Mouse (Mus musculus) cerebellum, postnatal 36 days (tissue): ENCODE data around the gene Trib2.

Experiments
- DNase-seq, 2 experiments: peaks; one replicate each; pipeline ENCODE4 v3.0.0; 2021 to 2022; ENCODE audit warnings: mixed read lengths in 2 of 2

The Trib2 gene

DNA sequence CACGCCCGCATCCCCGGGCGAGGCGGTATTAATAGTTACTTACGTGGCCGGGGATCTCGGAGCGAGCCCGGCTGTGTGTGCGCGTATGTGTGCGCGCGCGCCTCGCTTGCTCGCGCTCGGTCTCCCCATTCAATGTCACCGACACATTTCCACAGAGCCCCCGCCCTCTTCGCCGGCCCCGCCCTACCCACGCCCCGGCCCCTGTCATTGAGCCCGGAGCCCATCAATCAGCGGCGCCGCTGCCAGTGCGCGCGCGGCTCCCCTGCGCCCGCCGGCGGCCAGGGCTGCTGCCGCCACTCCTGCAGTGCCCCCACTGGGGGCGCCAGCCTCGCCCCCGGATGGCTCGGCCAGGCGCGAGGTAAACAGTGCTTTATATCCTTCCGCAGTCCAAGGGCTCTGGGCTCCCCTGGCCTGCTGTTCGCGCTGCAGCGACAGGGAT is at the start of gene Trib2:
Gene Trib2 (minus strand): TSS at position 183 of the 439 bp plus-strand sequence.
- DNase-seq, result peak; percentile 52 to 66

DNA sequence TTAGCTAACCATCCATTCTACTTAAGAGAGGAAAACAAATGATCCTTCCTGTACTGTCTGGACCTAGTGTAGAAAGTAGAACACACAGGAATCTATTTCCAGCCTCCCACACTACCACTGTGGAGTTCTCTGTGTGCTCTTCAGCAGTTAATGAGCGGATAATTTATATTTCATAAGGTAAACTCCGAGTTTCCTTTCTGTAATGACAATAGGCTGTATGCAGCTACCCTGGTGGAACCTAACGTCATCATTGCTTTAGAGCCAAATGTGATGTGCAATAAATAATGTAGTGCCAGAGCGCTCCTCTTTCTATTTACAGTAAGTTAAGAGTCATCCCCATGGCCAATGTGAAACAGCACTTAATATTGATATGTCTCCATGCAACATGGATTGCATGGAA is 41.3 kb upstream of the Trib2 start:
- no peak for DNase-seq

DNA sequence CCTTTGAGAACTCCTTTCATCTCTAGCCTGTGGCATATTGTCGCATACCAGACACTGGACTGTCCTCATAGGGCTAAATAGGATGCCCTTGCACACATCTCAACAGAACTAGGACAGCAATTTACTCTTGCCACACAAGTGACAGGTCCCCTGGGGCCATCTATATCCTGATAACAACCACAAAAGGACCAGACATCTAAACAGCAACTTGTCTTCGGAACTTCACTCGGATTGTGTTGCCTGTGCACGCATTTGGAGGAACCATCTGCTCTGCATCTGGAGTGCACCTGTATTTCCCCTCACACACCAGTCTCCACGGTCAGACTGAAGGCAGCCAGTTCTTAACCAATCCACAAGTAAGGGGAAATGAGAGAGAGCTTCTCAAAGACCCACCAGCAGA is 39.2 kb upstream of the Trib2 start:
- no peak for DNase-seq

DNA sequence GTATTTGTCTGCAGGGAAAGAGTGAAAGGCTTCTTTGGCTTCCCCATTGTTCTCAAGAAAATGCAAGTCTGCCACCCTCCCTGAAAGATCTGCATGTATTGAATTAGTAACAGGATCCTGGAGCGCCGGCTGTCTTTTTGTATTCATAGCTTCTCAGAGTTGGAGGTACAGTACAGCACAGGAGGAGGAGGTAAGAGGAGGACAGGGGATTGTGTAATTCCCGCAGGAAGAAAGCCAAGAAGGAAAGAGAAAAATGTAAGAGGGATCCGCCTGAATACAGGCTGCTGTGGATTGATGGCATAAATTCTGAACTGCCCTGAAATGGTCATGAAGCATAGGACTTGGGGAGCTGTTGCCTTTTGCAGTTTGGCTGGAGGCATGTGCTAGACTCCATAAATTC is 36.1 kb upstream of the Trib2 start:
- no peak for DNase-seq

DNA sequence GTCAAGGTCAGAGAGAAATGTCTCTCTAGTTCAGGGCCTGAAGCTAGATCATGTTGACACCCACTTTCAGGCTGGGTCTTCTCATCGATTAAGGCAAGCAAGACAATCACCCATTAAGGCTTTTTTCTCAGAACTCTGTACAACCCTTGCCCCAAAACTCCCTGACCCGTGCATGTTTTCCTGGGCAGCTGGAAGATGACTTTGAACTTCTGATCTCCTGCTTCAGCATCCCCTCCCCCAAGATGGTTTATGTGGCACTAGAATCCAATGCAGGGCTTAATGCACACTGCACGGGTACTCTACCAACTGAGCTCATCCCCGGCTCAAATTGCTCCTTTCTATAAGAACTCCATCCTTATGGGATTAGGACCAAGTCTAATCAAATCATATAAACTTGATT is 35.3 kb upstream of the Trib2 start:
- DNase-seq, result no peak

DNA sequence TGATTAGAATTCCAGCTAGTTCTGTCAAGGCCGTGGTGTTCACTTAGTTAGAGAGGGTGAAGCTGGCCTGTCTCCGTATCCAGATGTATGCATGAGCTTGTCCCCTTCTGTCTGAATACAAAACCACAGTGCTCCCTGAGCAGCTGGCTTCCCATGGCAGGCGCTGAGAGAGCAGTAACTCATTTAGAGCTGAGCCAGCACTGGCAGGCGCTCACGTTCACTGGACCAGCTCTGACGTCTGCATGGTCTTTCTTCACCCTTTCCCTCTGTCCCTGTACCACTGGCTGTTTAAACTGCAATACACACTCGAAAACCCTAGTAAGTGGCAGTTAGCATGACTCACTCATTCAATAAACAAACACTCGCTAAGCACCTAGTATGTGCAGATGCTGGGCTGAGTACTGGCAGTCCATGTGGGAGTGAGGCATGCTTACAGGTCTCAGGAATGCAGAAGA is 33.7 kb upstream of the Trib2 start:
- peak; percentile 3 to 5 for DNase-seq

DNA sequence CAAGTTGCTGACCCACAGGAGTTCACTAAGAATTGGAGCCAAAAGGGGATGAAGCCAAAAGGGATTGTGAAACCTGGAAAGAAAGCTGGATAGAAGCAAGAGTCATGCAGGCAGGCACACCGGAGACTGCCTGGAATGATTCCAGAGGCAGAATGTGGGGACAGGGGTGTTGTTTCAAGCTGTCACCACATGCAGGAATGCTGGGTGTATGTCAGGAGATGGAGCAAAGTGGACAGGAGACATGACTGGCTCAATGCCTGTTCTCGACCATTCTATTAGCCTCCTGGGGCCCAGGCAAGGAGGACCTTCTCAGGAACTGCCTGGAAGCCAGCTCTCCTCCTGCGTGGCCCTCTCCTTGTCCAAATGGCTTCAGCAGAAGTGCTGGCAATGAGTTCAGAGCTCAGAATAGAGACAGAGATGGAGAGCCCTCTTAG is 33.2 kb upstream of the Trib2 start:
- DNase-seq, result peak; percentile 69 to 75

DNA sequence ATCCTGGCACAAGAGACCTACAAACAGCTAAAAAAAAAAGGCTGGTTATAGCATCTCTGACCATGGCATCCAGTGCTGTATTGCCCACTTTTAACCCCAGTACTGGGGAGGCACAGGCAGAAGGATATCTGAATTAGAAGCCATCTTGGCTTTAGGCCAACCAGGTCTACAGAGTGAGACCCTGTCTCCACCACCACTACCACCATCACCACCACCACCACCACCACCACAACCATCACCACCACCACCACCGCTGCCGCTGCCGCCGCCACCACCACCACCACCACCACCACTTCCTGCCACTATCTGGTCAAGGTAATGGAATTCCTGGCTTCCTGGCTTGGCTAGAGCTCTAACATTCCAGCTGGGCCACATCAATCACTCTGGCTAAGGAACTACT is 31.7 kb upstream of the Trib2 start:
- DNase-seq, result no peak

DNA sequence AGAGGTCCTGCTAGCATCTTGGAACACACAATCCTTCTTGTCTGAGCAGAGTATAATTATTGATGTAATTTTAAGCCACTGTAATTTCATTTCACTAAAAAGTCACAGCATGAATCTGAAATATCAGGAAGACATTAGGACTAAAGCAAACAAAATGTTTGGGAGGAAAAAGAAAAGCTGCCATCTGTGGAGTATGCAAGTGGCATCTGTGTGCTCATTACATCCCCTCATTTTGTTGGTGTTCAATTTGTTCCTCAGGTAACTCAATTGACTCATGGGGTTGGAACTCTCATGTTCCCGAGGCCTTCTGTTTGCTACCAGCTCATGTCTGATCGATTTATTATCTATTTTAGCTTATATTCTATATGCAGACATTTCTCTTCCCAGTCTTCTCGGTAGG is 28.0 kb upstream of the Trib2 start:
- DNase-seq, result no peak

DNA sequence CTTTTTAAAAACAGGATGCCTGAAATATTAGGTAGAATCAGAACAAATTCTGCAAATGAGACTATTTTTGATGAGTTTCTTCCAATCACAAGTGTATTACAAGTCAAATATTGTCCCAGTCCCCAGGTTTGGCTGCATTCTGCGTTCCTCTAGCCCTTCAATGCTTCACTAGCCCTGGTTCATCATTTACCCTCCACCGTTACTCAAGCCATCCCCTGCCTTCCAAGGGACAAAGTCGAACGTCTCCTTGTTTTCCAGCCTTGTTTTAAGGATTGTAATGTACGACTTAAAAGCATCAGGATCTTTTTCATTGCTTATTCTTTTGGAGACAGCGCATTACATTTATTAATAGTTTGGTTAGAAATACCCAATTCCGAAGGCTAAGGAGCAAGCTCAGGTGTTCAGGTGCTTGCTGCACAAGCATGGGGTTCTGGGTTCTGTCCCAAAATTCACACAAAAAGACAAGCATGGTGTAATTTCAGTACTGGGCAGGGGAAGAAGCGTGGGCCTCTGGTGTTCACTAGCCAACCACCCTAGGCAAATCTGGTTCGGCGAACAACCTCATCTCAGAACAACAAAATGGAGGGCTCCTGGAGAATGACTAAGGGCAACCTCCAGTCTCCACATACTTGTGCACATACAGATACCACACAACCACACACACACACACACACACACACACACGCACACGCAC is 24.3 kb upstream of the Trib2 start:
- DNase-seq, result no peak

DNA sequence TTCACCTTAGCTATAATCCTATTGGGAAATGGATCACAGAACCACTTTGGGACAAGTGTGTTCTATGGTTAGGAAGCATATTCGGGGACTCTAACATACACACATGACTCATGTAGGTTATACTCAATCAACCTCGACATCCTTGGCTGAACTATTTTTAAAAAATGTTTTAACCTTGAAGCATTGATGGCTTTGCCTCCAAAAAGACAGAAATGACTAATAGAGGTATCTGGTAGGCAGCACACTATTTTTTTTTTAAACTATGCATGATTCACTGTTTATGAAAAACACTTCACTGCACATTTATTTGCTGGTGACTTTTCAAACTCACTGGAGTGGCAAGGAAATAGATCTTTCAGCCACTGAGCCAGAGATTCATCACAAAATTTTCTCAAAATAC is 21.5 kb upstream of the Trib2 start:
- no peak for DNase-seq

DNA sequence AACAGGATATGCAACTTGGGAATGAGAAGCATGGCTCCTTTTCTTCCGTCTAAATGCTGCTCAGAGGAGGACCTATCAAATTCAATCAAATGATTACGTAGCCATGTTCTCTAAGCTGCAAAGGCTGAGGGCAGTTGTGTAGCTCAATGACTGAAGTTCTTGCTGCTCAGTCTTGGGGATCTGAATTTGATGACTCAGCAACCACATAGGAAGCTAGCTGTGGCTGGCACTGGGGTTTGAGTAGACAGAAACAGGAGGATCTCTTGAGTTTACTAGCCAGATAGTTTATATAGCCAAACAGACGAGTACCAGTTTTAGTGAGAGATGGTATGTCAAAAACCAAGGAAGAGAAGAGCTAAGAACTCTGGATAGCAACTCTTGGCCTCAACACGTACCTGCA is 20.8 kb upstream of the Trib2 start:
- DNase-seq, result no peak

DNA sequence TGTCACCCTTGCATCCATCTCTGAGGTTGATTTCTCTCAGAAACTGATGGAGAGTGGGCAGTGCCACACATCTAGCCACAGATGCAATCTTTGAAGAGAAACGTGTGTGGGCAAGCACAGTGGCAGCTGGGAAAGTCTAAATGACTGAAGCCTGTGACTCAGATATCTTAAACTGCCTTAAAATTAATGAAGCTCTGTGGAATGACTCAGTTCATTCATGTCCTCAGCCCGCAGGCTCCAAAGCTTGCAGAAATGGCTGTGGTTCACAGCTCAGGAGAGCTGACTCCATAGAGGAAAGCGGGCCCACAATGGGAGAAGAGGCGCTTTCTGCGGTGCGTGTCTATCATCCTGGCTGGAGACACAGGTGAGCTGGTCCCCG is 15.9 kb upstream of the Trib2 start:
- DNase-seq, result no peak

DNA sequence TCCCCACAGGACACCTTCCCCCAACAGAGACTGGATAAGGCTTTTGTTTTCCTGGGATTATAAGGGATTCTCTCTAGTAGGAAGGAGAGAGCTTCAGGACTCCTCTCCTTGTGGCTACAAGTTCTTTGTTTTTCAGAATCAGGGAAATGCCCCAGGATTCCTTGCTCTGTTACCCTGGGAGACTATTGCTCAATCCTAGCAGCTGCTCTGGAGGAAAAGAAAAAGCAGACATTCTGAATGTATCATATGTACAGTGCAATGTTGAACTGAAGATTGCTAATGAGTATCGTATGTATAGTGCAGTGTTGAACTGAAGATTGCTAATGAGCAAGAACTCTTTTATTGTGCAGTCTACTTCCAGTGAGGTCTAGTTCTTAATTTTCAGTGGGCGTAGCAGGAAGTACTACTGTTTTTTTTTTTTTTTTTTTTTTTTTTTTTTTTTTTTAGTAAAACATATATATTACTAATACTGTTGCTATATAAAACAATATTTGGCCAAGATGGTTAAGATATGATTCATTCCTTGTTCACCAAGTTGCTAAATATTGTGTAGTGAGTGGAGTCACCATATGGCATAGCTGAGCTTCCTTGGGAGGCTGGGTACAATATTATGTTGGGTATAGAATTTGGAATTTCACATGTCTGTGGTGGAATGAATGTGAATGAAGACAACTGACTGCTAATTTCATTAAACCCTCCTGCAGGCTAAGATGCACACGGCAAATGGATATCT is 15.4 kb upstream of the Trib2 start:
- DNase-seq, result no peak

DNA sequence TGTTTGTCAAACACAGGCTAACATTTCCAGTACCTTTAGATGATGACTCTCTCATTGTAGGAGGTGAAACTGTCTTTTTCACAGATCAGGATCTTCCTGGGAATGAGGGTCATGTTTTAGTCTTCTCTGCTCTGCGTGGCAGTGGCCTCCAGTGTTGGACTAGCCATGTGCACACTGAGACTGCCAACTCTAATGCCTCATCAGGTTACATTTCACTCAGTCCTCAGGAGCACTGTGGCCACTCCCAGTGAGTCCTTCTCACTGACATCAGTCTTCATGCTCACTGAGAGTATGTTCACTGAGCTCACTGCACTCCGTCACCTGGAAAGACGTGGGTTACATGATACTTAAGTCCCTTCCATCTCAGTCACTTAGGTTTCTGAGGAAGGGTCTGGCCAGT is 14.0 kb upstream of the Trib2 start:
- DNase-seq, result no peak

DNA sequence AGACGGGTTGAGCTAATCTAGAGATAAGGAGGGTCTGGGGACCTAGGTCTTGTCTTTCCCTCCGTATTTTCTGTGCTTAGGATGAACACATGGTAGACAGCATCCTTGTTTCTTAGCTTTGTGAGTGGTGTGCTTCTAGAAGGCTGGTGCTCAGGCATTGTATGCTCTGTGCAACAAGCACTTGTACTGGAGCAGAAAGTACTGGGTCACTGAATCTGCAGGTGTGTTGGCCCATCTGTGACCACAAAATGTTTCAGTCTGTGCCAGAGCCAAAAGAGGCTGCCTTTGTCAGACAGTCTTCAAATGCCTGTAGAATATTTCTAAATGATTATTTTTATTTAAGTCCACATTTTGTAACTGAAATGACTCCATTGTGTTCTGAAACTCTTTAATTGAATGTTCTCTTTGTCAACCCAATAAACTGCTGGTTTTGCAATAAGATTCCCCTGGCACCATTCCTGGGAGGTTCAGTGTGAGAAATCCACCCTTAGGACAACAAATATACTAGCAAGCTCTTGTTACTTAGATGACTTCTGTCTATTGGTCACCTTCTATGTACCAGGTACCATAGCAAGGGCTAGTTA is 12.2 kb upstream of the Trib2 start:
- no peak for DNase-seq

DNA sequence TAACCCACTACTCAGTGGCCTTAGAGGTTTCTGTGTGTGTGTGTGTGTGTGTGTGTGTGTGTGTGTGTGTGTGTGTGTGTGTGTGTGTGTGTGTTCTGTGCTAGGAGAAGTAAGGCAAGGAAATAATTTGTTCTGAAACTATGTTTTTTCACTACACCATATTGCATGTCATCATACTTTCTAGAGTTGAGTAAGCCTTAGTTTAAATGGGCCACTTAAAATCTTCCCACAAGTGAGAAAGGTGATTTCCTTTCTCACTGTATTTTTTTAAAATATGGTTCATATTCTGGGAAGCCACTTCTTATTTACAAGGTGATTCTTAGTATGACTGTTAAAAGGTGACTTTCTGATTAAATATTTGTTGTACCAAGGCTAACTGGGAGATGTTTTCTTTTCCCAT is 4.3 kb upstream of the Trib2 start:
- no peak for DNase-seq

DNA sequence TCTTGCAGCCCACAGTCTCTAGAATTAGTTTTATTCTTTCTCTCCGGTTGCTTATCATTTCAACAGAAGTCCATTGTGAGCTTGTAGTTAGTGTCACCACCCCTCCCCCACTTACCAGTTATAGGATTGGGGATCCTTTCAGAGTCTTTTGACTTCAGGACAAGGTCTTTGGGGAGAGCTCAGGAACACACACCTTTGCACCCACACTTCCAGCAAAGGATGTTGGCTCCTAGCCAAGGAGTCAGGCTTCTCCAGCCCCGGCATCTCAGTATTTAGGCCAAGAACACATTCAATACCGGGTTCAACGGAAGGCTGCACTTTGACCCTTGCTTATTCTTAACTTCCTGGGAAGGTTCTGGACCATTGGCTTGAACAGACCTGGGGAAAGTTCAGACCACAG is 643 bp upstream of the Trib2 start:
- no peak for DNase-seq

DNA sequence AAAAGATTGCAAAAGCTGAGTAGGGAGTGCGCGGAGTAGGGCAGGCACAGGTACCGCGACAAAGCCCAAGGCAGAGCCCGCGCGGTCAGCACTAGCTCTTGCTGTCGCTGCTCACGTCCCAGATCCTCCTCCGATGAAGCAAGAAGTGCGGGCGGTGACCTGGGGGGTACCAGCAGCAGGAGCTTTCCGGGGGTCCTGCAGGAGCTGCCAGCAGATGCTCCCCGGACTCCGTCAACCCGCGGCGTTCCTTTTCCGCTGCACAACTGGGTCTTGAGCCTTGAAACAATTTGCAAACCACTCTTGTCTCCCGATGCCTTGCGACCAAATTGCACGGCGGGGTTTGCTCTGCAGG is 492 bp downstream of the Trib2 start:
- DNase-seq, result peak; percentile 16 to 25

DNA sequence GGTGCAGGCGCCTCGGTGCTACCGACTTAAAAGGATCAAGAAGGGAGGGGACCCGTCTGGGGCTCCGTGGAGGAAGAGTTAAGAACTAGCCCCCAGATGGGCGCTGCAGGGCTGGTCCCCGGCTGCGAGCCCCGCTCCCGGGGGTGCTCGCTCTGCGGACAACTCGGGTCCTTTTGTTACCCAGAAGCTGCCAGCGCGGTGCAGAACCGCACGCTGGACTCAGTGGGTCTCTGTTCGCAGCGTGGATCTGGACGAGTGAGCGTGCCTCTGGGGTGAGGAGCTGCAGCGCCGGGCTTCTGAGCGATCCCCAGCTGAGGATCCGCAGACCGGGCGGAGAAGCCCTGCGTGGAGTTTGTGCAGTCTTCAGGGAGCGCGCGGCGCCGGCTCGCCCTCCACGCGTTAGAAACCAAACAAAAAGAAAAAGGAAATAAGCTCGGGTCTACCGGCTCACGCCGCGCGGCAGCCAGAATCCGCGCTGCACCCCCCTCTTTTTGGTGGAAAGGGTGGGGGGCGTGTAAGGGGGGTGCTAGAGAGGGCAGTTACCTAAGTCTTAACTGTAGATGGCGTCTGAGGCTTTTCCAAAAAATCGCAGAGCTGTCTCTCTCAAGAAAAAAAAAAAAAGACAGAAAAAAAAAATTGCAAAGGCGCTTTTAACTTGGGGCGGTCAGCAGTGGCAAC is 1.0 kb downstream of the Trib2 start:
- DNase-seq, result peak; percentile 23 to 28

DNA sequence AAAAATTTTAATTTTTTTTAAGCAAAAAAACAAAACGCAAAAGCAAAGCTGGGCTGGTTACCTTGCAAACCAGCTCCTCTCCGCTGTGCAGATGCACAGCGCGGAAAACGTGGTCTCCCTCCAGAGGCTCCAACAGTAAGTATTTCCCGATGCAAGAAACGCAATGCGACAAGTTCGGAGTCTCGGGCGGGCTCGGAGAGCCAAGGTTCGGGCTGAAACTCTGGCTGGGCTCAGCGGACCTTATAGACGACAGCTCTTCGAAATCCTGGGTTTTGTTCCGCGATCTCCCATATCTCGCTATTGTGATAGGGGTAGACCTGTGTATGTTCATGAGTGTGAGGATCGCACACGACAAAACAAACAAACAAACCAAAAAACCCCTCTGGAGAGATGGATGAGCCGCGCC is 1.5 kb downstream of the Trib2 start:
- peak in 1 of 2 experiments; percentile 13 for DNase-seq

DNA sequence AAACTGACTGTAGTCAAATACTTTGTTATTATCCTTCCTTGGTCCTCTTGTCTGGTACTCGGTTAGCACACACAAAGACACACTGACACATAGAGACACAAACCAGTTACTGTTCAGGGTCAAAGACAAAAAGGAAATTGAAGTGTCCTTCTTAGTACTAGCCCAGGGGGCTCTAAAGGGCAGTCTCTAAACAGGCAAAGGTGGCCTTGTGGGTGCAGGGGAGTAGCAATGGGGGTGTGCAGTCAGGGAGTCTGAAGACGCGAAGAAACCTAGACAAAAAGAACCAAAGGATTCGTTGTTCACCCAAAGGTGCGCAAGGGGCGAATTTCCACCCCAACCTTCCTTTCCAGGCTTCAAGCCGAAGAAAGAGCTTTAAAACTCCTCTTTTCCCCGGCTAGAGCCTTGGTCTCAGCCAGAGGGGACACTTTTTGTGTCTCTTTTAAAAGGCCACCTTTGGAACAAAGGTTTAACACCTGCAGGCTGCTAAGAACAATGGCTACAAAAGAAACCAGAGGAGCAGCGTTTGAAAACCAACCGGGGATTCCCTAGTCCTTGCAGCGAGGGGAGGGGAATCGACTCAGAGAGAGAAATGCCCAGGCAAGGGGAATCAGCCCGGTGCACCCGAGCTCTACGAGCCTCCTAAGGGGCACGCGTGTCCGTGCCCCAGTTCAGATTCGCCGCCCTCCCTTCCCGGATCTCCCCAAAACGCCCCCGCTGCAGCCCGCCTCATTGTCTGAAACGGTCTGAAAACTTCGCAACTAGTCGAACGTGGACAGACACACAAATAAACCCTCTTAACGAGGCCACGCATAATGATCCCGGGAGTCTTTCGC is 2.3 kb downstream of the Trib2 start:
- DNase-seq, result peak in 1 of 2 experiments; percentile 12

DNA sequence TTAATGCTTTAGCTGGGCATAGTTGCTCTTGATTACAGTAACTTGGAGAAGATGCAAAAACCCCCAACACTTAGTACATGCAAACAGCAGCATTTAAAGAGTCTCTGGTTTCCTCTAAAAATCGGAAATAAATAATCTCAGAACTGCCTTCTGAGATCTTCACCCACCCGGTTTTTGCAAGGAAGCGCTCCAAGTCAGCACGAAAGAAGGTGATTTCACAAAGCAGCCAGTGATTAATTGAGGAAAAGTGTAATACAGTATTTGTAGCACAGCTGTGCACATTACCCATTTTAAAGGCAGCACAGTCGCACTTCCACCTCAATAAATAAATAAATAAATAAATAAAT is 2.9 kb downstream of the Trib2 start:
- DNase-seq, result no peak
